Mouse (Mus musculus) hindlimb bud, embryonic 11.5 days (tissue): ENCODE results near the gene Hipk3.

Source experiments
- DNase-seq: peaks from one replicate; pipeline ENCODE4 v3.0.0-alpha.2; 2012; ENCODE audit warnings: low read depth, low spot score; ENCODE audit errors: extremely low spot score

The Hipk3 gene

GRCm38 (mm10) chr2:104419411-104419810 is 74.8 kb downstream of the Hipk3 start:
- DNase-seq, result no peak

GRCm38 (mm10) chr2:104413011-104413410 is 81.2 kb downstream of the Hipk3 start:
- no peak for DNase-seq

- no peak for DNase-seq
Measured at GRCm38 (mm10) chr2:104412496-104412895, 81.8 kb downstream of the Hipk3 start.

- no peak for DNase-seq
Measured at GRCm38 (mm10) chr2:104411806-104412205, 82.4 kb downstream of the Hipk3 start.

- DNase-seq, result no peak
Measured at GRCm38 (mm10) chr2:104410963-104411545, 83.2 kb downstream of the Hipk3 start, which contains the start of gene D430041D05Rik. D430041D05Rik (minus strand) TSS chr2:104411013.

- DNase-seq, result no peak
Measured at GRCm38 (mm10) chr2:104409851-104410821, 84.1 kb downstream of the Hipk3 start.

- no peak for DNase-seq
Measured at GRCm38 (mm10) chr2:104408351-104408750, 85.9 kb downstream of the Hipk3 start.

GRCm38 (mm10) chr2:104407913-104408312 is 86.3 kb downstream of the Hipk3 start:
- no peak for DNase-seq

GRCm38 (mm10) chr2:104404036-104404435 is 90.2 kb downstream of the Hipk3 start:
- no peak for DNase-seq

- no peak for DNase-seq
Measured at GRCm38 (mm10) chr2:104398651-104399290, 95.5 kb downstream of the Hipk3 start.

GRCm38 (mm10) chr2:104395961-104396360 is 98.3 kb downstream of the Hipk3 start:
- DNase-seq, result no peak

GRCm38 (mm10) chr2:104394769-104395168 is 99.5 kb downstream of the Hipk3 start:
- no peak for DNase-seq

GRCm38 (mm10) chr2:104392700-104393312 is 101.4 kb downstream of the Hipk3 start:
- DNase-seq, result no peak

- DNase-seq, result no peak
Measured at GRCm38 (mm10) chr2:104389231-104389630, 105.0 kb downstream of the Hipk3 start.

- no peak for DNase-seq
Measured at GRCm38 (mm10) chr2:104385941-104386340, 108.3 kb downstream of the Hipk3 start.

- no peak for DNase-seq
Measured at GRCm38 (mm10) chr2:104383589-104383988, 110.7 kb downstream of the Hipk3 start.

GRCm38 (mm10) chr2:104382813-104383212 is 111.4 kb downstream of the Hipk3 start:
- DNase-seq, result no peak

GRCm38 (mm10) chr2:104379304-104379703 is 114.9 kb downstream of the Hipk3 start:
- DNase-seq, result no peak

- no peak for DNase-seq
Measured at GRCm38 (mm10) chr2:104378791-104379190, 115.5 kb downstream of the Hipk3 start.

GRCm38 (mm10) chr2:104377990-104378389 is 116.3 kb downstream of the Hipk3 start:
- DNase-seq, result no peak
